Mouse (Mus musculus) lung, embryonic 15.5 days (tissue): ENCODE results near the gene Olfr813. TPM values are rescaled to one million over a fixed set of nuclear protein-coding genes. Genes with fewer than 3 reads are reported as not detected.
"Not testable (repeated sequence)": the region's sequence is repeated elsewhere in the genome, so short reads cannot be mapped to it uniquely, and the experiment has no call there.

Experiments used
- ATAC-seq: fragments of 200-750 bp; cut with Nextera tagmentation; 2 replicates; pipeline ENCODE4 v1.8.0; 2017; ENCODE audit warnings: moderate number of reproducible peaks, borderline replicate concordance; ENCODE audit not compliant: low FRiP score, low TSS enrichment; ENCODE audit errors: extremely low read depth
- H3K27ac ChIP-seq: fragments of 300-500 bp; sonication (generic); 2 replicates; pipeline ENCODE4 v1.5.1; 2015; ENCODE audit warnings: moderate library complexity, mild to moderate bottlenecking, inconsistent platforms
- H3K27me3 ChIP-seq: fragments of 300-500 bp; sonication (generic); 2 replicates; pipeline ENCODE4 v1.6.1; 2015; ENCODE audit warnings: inconsistent platforms
- H3K36me3 ChIP-seq: fragments of 300-500 bp; sonication (generic); 2 replicates; pipeline ENCODE4 v1.6.1; 2015; ENCODE audit warnings: inconsistent platforms
- H3K4me1 ChIP-seq: fragments of 300-500 bp; sonication (generic); 2 replicates; pipeline ENCODE4 v1.6.1; 2015; ENCODE audit warnings: inconsistent platforms
- H3K4me2 ChIP-seq: fragments of 300-500 bp; sonication (generic); 2 replicates; pipeline ENCODE4 v1.6.1; 2015; ENCODE audit warnings: inconsistent platforms, mild to moderate bottlenecking, moderate library complexity
- H3K4me3 ChIP-seq: fragments of 300-500 bp; sonication (generic); 2 replicates; pipeline ENCODE4 v1.5.1; 2015; ENCODE audit warnings: mild to moderate bottlenecking, inconsistent platforms
- H3K9ac ChIP-seq: fragments of 300-500 bp; sonication (generic); 2 replicates; pipeline ENCODE4 v1.6.1; 2015; ENCODE audit warnings: inconsistent platforms
- H3K9me3 ChIP-seq: fragments of 300-500 bp; sonication (generic); 2 replicates; pipeline ENCODE4 v1.6.1; 2016; ENCODE audit warnings: inconsistent platforms
- WGBS: fragments of 180-500 bp; shearing (Covaris S2); methylation state at CpG from one replicate; pipeline ENCODE4 v1.1.7; 2015; 5-methylcytosine and 5-hydroxymethylcytosine counted together
- polyA plus RNA-seq: library from polyadenylated mRNA; unstranded; fragments of >200 nt; fragmentation: Nextera tagmentation; extraction: Ambion mirVana; gene quantifications from 2 replicates; pipeline ENCODE4 v1.2.1, GENCODE M21; 2015

The Olfr813 gene
- polyA plus RNA-seq, result not detected in 2 replicates

GRCm38 (mm10) chr10:129855067-129855466 lies at the start of gene Olfr813:
Gene Olfr813 (plus strand): TSS chr10:129855367.
- Histone ChIP-seq H3K9ac (no peak within 1 kb of the TSS), H3K4me2 (no peak within 1 kb of the TSS), H3K4me1 (no peaks in the 10 kb centered on the region), H3K27me3 (no peaks in the 10 kb centered on the region), H3K9me3 (no peaks in the 10 kb centered on the region), H3K27ac (no peak within 1 kb of the TSS), H3K4me3 (no peak within 1 kb of the TSS), H3K36me3 (no peaks in the 10 kb centered on the region)
- no peak for ATAC-seq

GRCm38 (mm10) chr10:129845994-129846393 lies 9.2 kb upstream of the Olfr813 start, which contains the start of gene Olfr812:
Gene Olfr812 (minus strand): TSS chr10:129846094.
- H3K9me3 ChIP-seq, result no peaks in the 10 kb centered on the region
- ATAC-seq, result no peak
- no peak within 1 kb of the TSS for H3K9ac ChIP-seq
- no peak within 1 kb of the TSS for H3K4me2 ChIP-seq
- H3K27ac ChIP-seq, result no peak within 1 kb of the TSS
- H3K36me3 ChIP-seq, result no peaks in the 10 kb centered on the region
- no peaks in the 10 kb centered on the region for H3K27me3 ChIP-seq
- WGBS, result 22% methylated on average over 1 of the region's 1 CpGs
- H3K4me1 ChIP-seq, result no peaks in the 10 kb centered on the region
- no peak within 1 kb of the TSS for H3K4me3 ChIP-seq

GRCm38 (mm10) chr10:129847343-129847742 lies 7.8 kb upstream of the Olfr813 start:
- Histone ChIP-seq H3K9me3 (no peaks in the 10 kb centered on the region), H3K4me1 (no peaks in the 10 kb centered on the region), H3K27me3 (no peaks in the 10 kb centered on the region), H3K4me3 (no peak overlapping the region), H3K27ac (no peak overlapping the region), H3K4me2 (no peak overlapping the region), H3K9ac (no peak overlapping the region), H3K36me3 (no peaks in the 10 kb centered on the region)
- ATAC-seq, result no peak
- 89% methylated on average over 1 of the region's 1 CpGs for WGBS

DNA sequence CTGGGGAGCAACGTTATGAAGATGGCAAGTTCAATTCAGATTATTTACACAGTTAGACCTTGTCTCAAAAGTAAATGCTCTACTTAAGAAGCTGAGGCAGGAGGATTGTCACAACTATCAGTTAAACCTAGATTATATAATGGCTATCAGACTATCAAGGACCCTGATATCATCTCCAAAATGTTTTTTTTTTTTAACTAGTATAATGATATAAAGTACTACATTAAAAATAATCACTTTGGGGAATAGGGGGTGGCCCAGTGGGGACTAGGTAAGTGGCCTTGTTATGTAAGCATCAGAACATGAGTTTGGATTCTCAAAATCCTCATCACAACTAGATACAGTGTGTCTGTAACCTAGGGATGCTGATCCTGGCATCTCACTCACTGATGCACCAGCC lies 24.6 kb downstream of the Olfr813 start, which contains the start of gene Olfr814:
Gene Olfr814 (minus strand): TSS at position 101 of the 400 bp plus-strand sequence.
- H3K4me2 ChIP-seq, H3K4me3 ChIP-seq, H3K27me3 ChIP-seq, ATAC-seq, H3K27ac ChIP-seq, H3K4me1 ChIP-seq, H3K9ac ChIP-seq, H3K9me3 ChIP-seq, H3K36me3 ChIP-seq: not testable (repeated sequence)
- WGBS, result 40% methylated on average over 1 of the region's 1 CpGs

- H3K36me3 ChIP-seq, H3K4me2 ChIP-seq, H3K27ac ChIP-seq, H3K9ac ChIP-seq, H3K27me3 ChIP-seq, H3K9me3 ChIP-seq, H3K4me3 ChIP-seq, H3K4me1 ChIP-seq, ATAC-seq: not testable (repeated sequence)
- WGBS, result 78% methylated on average over 6 of the region's 6 CpGs
Observed at GRCm38 (mm10) chr10:129885496-129885895, 30.3 kb downstream of the Olfr813 start.

DNA sequence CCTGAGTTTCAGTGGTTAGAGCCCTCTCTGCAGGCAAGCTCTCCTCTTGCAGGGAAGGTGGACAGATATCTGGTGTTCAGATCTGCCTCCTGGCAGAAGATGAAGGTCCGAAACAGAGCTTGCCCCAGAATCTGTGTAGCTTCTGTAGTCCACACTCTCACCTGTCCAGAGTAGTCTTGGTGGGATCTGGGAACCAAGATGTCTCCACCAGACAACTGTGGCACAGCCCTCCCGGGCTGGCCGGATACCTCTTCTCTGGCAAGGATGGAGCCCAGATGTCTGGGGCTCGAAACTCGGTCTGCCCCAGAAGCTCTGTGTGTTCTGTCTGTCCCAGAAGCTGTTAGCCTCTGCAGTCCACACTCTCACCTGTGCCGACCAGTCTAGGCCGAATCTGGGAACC lies 30.8 kb downstream of the Olfr813 start:
- Histone ChIP-seq H3K4me1 (no peaks in the 10 kb centered on the region), H3K27ac (no peak overlapping the region), H3K4me3 (no peak overlapping the region), H3K9ac (no peak overlapping the region), H3K9me3 (no peaks in the 10 kb centered on the region), H3K36me3 (no peaks in the 10 kb centered on the region), H3K27me3 (no peaks in the 10 kb centered on the region), H3K4me2 (no peak overlapping the region)
- no peak for ATAC-seq
- WGBS, result 92% methylated on average over 7 of the region's 7 CpGs

GRCm38 (mm10) chr10:129905767-129906166 lies 50.6 kb downstream of the Olfr813 start, which contains the start of gene Olfr815:
Gene Olfr815 (minus strand): TSS chr10:129905867.
- H3K9ac ChIP-seq, H3K36me3 ChIP-seq, ATAC-seq, H3K4me2 ChIP-seq, H3K9me3 ChIP-seq, H3K4me3 ChIP-seq, H3K27ac ChIP-seq, H3K27me3 ChIP-seq, H3K4me1 ChIP-seq: not testable (repeated sequence)
- 30% methylated on average over 1 of the region's 1 CpGs for WGBS

Other genes starting within 250 kb of the Olfr813 start
- not detected in 2 replicates for gene Olfr796, start 242.8 kb upstream of the Olfr813 start, polyA plus RNA-seq
- not detected in 2 replicates for gene Olfr798, start 227.4 kb upstream of the Olfr813 start, polyA plus RNA-seq
- not detected in 2 replicates for gene Olfr799, start 217.9 kb upstream of the Olfr813 start, polyA plus RNA-seq
- gene Olfr800, start 197.7 kb upstream of the Olfr813 start, polyA plus RNA-seq, result not detected in 2 replicates
- not detected in 2 replicates for gene Olfr801, start 181.5 kb upstream of the Olfr813 start, polyA plus RNA-seq
- not detected in 2 replicates for gene Olfr802, start 167.2 kb upstream of the Olfr813 start, polyA plus RNA-seq
- gene Olfr803, start 161.1 kb upstream of the Olfr813 start, polyA plus RNA-seq, result not detected in 2 replicates
- gene Olfr804, start 152.2 kb upstream of the Olfr813 start, polyA plus RNA-seq, result not detected in 2 replicates
- not detected in 2 replicates for gene Olfr805, start 126.0 kb upstream of the Olfr813 start, polyA plus RNA-seq
- gene Olfr806, start 113.4 kb upstream of the Olfr813 start, polyA plus RNA-seq, result not detected in 2 replicates
- not detected in 2 replicates for gene Olfr807, start 97.6 kb upstream of the Olfr813 start, polyA plus RNA-seq
- gene Olfr808, start 89.9 kb upstream of the Olfr813 start, polyA plus RNA-seq, result not detected in 2 replicates
- gene Olfr809, start 80.7 kb upstream of the Olfr813 start, polyA plus RNA-seq, result not detected in 2 replicates
- not detected in 2 replicates for gene Olfr810, start 60.5 kb upstream of the Olfr813 start, polyA plus RNA-seq
- not detected in 2 replicates for gene Olfr811, start 51.0 kb upstream of the Olfr813 start, polyA plus RNA-seq
- gene Olfr812, start 9.3 kb upstream of the Olfr813 start, polyA plus RNA-seq, result not detected in 2 replicates
- not detected in 2 replicates for gene Olfr814, start 24.5 kb downstream of the Olfr813 start, polyA plus RNA-seq
- not detected in 2 replicates for gene Olfr815, start 50.5 kb downstream of the Olfr813 start, polyA plus RNA-seq
- gene Olfr816, start 60.2 kb downstream of the Olfr813 start, polyA plus RNA-seq, result not detected in 2 replicates
- not detected in 2 replicates for gene Olfr818, start 93.7 kb downstream of the Olfr813 start, polyA plus RNA-seq
- gene Olfr819, start 111.9 kb downstream of the Olfr813 start, polyA plus RNA-seq, result not detected in 2 replicates
- gene Olfr247, start 120.8 kb downstream of the Olfr813 start, polyA plus RNA-seq, result not detected in 2 replicates
- gene Gm10310, start 129.7 kb downstream of the Olfr813 start, polyA plus RNA-seq, result not detected in 2 replicates
- not detected in 2 replicates for gene Olfr820, start 157.3 kb downstream of the Olfr813 start, polyA plus RNA-seq
- gene Olfr821, start 175.0 kb downstream of the Olfr813 start, polyA plus RNA-seq, result not detected in 2 replicates
- gene Olfr822, start 215.8 kb downstream of the Olfr813 start, polyA plus RNA-seq, result not detected in 2 replicates